Mouse (Mus musculus): ENCODE measurements at regions not wholly inside any gene's neighbourhood (a gene's known extent, or its start where the extent isn't known, plus 50 kb on each side); places are given as distances from the start of the nearest gene placed in this dataset.

DNA sequence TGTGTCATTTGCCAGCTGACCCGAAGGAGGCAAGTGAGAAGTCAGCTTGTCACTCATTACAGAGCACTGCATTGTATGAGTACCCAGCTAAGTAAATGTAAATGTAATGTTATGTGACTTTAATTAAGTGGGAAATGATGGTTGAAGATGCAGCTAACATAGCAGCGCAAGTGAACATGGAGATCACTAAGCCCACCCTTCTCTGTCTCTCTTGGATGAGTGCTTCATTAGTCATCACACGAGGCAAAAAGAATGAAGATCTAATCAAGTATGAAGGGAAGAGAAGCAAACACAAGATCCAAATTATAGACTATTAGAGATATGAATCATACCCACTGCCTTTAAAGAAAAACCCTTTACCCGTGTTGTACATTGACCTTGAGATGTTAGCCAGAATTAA, 61.8 kb upstream of the Cldn18 start:
- TF ChIP-seq CTCF (IDR thresholded peaks at IDR 0.05; ENCODE audit: control insufficient read depth, insufficient read depth, insufficient replicate concordance, low read depth, low read length) (no peak), POLR2A (IDR thresholded peaks at IDR 0.05; ENCODE audit: control insufficient read depth, low read depth, low read length) (no peak)
- Histone ChIP-seq H3K36me3 (ENCODE audit: control insufficient read depth, insufficient read depth, low read length) (no peaks in the 10 kb centered on the region), H3K4me3 (ENCODE audit: control insufficient read depth, low read depth, low read length) (no peak overlapping the region; the same call in 1 of the 2 replicates), H3K4me1 (ENCODE audit: control insufficient read depth, insufficient read depth, low read length) (no peaks in the 10 kb centered on the region), H3K27me3 (ENCODE audit: control insufficient read depth, insufficient read depth, low read length) (no peaks in the 10 kb centered on the region), H3K27ac (ENCODE audit: control insufficient read depth, insufficient read depth, low read depth, low read length) (no peak overlapping the region)

DNA sequence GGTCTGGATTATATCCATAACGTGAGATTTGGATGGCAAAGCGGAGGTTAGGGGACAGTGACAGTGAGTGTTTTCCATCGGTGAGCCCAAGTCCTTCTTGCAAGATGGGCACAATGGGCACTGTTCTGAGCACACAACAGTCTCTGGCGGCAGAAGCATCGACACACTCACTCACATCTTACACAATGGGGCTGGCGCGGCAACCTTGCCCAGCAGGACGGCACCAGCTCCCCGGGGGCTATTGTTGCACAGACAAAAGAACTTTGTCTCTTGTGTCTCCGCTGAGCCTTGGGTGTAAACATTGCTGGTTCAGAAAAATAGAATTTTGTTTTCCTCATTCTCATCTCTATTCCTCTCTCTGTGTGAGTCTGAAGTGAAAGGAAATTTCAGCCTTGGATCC, 53.6 kb upstream of the Cldn18 start:
- TF ChIP-seq POLR2A (IDR thresholded peaks at IDR 0.05; ENCODE audit: control insufficient read depth, low read depth, low read length) (no peak), CTCF (IDR thresholded peaks at IDR 0.05; ENCODE audit: control insufficient read depth, insufficient read depth, insufficient replicate concordance, low read depth, low read length) (no peak)
- Histone ChIP-seq H3K36me3 (ENCODE audit: control insufficient read depth, insufficient read depth, low read length) (no peaks in the 10 kb centered on the region), H3K4me3 (ENCODE audit: control insufficient read depth, low read depth, low read length) (no peak overlapping the region), H3K4me1 (ENCODE audit: control insufficient read depth, insufficient read depth, low read length) (peaks cover 2% of the 10 kb centered on the region; the same call in 1 of the 2 replicates), H3K27me3 (ENCODE audit: control insufficient read depth, insufficient read depth, low read length) (no peaks in the 10 kb centered on the region), H3K27ac (ENCODE audit: control insufficient read depth, insufficient read depth, low read depth, low read length) (no peak overlapping the region)

Data from testis, adult 2 months (tissue).